Mouse (Mus musculus) lung, adult 2 months (tissue): ENCODE data around the gene Slfn5. TPM values are rescaled to one million over a fixed set of nuclear protein-coding genes. Genes with fewer than 3 reads are reported as not detected.

Experiments used
- DNase-seq: peaks from one replicate; pipeline ENCODE4 v3.0.0; 2022
- H3K4me1 ChIP-seq: fragments of 200-500 bp; 2 replicates; pipeline ENCODE4 v1.6.1; 2011; ENCODE audit warnings: low read length; ENCODE audit not compliant: control insufficient read depth, insufficient read depth
- H3K4me3 ChIP-seq: fragments of 200-500 bp; replicated peaks from 2 replicates; pipeline ENCODE3; 2011; ENCODE audit warnings: low read depth, mild to moderate bottlenecking, control low read depth, low read length; ENCODE audit errors: extremely low read depth
- CTCF ChIP-seq: fragments of 200-500 bp; IDR thresholded peaks from 2 replicates; pipeline ENCODE4 v1.5.1; 2011; ENCODE audit warnings: mild to moderate bottlenecking, low read length, control low read depth; ENCODE audit not compliant: insufficient read depth
- POLR2A ChIP-seq: fragments of 200-500 bp; IDR thresholded peaks from 2 replicates; pipeline ENCODE4 v1.6.1; 2011; ENCODE audit warnings: low read depth, mild to moderate bottlenecking, control low read depth, low read length, borderline replicate concordance; ENCODE audit errors: extremely low read depth
- WGBS: fragments of 180-500 bp; shearing (Covaris S2); methylation state at CpG from one replicate; pipeline ENCODE4 v1.1.7; 2018; 5-methylcytosine and 5-hydroxymethylcytosine counted together
- polyA plus RNA-seq: library from polyadenylated mRNA; depleted of rRNA; stranded (reverse); fragments of >200 nt; gene quantifications from 2 replicates; pipeline ENCODE4 v1.2.3, GENCODE M21; 2012; rRNA removed

The Slfn5 gene
- polyA plus RNA-seq, 1 experiment = 25.1 TPM

DNA sequence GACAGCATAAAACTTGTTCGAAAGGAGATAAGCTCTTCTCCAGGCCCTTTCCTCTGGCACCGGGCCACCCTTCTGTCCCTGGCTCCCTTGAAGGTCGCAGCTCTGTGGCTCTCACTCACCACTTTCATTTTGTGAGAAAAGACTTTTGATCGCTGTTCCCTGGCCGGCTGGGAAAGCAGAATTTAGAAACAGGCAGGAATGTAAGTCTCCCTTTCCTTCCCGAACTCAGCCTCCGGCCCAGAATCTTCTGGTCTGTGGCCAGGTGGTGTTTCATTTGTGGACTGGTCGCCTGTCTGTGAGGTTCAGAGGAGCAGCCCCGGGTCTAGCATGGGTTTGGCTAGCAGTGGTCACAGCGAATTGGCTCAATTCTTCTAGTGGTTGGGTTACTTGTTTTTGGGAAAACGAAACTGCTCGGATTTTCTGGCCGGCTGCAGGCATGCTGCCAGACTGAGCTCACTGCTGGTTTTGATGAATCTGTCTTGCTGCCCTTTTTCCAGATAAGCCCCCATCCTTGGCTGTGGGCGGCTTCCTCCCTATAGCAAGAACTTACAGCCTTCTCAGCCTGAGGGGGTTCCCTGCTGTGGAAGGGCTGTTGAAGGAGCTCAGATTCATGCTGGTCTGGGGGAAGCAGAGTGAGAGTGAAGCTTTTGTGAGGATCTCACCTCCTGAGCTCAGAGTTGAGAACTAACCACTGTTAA, 40.5 kb downstream of the Slfn5 start, which contains the start of gene Slfn9:
Gene Slfn9, minus strand, starts transcription at position 362 of the 698 bp plus-strand sequence.
- TF ChIP-seq CTCF (no peak), POLR2A (no peak)
- under 1% methylated on average over 14 of the region's 14 CpGs for WGBS
- peak; percentile 23 for DNase-seq
- H3K4me1 ChIP-seq = no peaks in the 10 kb centered on the region
- H3K4me3 ChIP-seq = peak within 1 kb of the TSS; percentile 64

DNA sequence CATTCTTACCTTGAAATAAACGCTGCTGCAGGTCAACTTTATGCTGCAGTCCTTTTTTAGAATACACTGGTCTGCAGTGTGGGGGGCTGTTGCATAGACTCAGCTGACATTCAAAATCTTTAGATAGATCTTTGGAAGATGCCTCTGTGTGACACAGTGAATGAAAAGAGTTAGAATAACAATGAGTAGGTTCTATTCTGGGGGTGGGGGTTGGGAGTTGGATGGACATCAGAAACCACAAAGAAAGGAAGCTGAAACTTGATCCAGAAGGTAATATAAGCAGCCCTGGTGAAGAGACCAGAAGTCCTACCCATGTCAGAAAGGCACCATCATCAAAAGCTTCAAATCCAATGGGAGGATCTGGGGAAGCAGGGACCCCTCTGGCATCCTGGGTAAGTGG, 62.2 kb downstream of the Slfn5 start:
- no peak for DNase-seq
- H3K4me3 ChIP-seq = no peak overlapping the region
- no peaks in the 10 kb centered on the region for H3K4me1 ChIP-seq
- 93% methylated on average over 1 of the region's 1 CpGs for WGBS
- TF ChIP-seq CTCF = no peak
- no peak for TF ChIP-seq POLR2A

Other genes starting within 250 kb of the Slfn5 start
- 0.11 and 0.24 TPM in 2 replicates for gene Cct6b, start 187.0 kb upstream of the Slfn5 start, polyA plus RNA-seq
- gene Zfp830, start 187.0 kb upstream of the Slfn5 start, polyA plus RNA-seq = 5.3 TPM in 2 replicates
- gene Lig3, start 170.2 kb upstream of the Slfn5 start, polyA plus RNA-seq = 6.9 and 10.4 TPM in 2 replicates
- gene Rffl, start 80.1 kb upstream of the Slfn5 start, polyA plus RNA-seq = 9.5 and 10.4 TPM in 2 replicates
- gene Rad51d, start 60.7 kb upstream of the Slfn5 start, polyA plus RNA-seq = 9.3 and 11.7 TPM in 2 replicates
- gene Fndc8, start 59.2 kb upstream of the Slfn5 start, polyA plus RNA-seq = 0.08 and 0.11 TPM in 2 replicates
- 28.2 and 29.1 TPM in 2 replicates for gene Nle1, start 42.9 kb upstream of the Slfn5 start, polyA plus RNA-seq
- 19.0 and 20.0 TPM in 2 replicates for gene Unc45b, start 40.8 kb upstream of the Slfn5 start, polyA plus RNA-seq
- gene Slfn9, start 40.5 kb downstream of the Slfn5 start, polyA plus RNA-seq = 0.32 and 0.75 TPM in 2 replicates
- gene Slfn8, start 69.5 kb downstream of the Slfn5 start, polyA plus RNA-seq = 0.20 and 0.60 TPM in 2 replicates
- 6.5 and 10.1 TPM in 2 replicates for gene Slfn2, start 113.8 kb downstream of the Slfn5 start, polyA plus RNA-seq
- 1.2 and 4.2 TPM in 2 replicates for gene Slfn1, start 165.5 kb downstream of the Slfn5 start, polyA plus RNA-seq
- gene Slfn4, start 223.8 kb downstream of the Slfn5 start, polyA plus RNA-seq = 0.55 and 1.1 TPM in 2 replicates
- gene Slfn3, start 240.0 kb downstream of the Slfn5 start, polyA plus RNA-seq = 0.38 and 0.85 TPM in 2 replicates